Mouse (Mus musculus): ENCODE data around the gene Ugt3a2. TPM values are rescaled to one million over a fixed set of nuclear protein-coding genes. Genes with fewer than 3 reads are reported as not detected.

The Ugt3a2 gene
- polyA plus RNA-seq, 1 experiment from 2014 or later: 25.8 TPM

GRCm38 (mm10) chr15:9362801-9363200 lies 27.5 kb downstream of the Ugt3a2 start:
- H3K4me3 ChIP-seq (replicated peaks; ENCODE audit: low read depth, low read length): no peak overlapping the region
- H3K27me3 ChIP-seq (ENCODE audit: insufficient read depth, low read length): no peaks in the 10 kb centered on the region
- no peak overlapping the region for H3K9ac ChIP-seq (ENCODE audit: low read depth, low read length)
- no peaks in the 10 kb centered on the region for H3K9me3 ChIP-seq (replicated peaks; ENCODE audit: low read length)
- no peak overlapping the region for H3K27ac ChIP-seq
- no peak for ATAC-seq (replicated peaks; ENCODE audit: low FRiP score, low read depth)
- H3K4me2 ChIP-seq (ENCODE audit: low read length): no peak overlapping the region
- DNase-seq (ENCODE audit: low spot score): no peak
- TF ChIP-seq CTCF (IDR thresholded peaks at IDR 0.05; ENCODE audit: low read depth): peak; percentile 19; the same call in 1 of the 2 replicates
- H3K36me3 ChIP-seq (ENCODE audit: insufficient read depth, low read length): no peaks in the 10 kb centered on the region
- H3K4me1 ChIP-seq (replicated peaks; ENCODE audit: insufficient read depth, low read length): no peaks in the 10 kb centered on the region
- 61% methylated on average over 2 of the region's 2 CpGs for WGBS

GRCm38 (mm10) chr15:9368774-9369173 lies 33.4 kb downstream of the Ugt3a2 start:
- Histone ChIP-seq H3K4me2 (ENCODE audit: low read length) (no peak overlapping the region), H3K36me3 (ENCODE audit: insufficient read depth, low read length) (no peaks in the 10 kb centered on the region), H3K27me3 (ENCODE audit: insufficient read depth, low read length) (no peaks in the 10 kb centered on the region), H3K4me3 (replicated peaks; ENCODE audit: low read depth, low read length) (no peak overlapping the region), H3K9me3 (replicated peaks; ENCODE audit: low read length) (no peaks in the 10 kb centered on the region), H3K27ac (no peak overlapping the region), H3K9ac (ENCODE audit: low read depth, low read length) (no peak overlapping the region), H3K4me1 (replicated peaks; ENCODE audit: insufficient read depth, low read length) (no peaks in the 10 kb centered on the region)
- DNase-seq (ENCODE audit: low spot score) (no peak), ATAC-seq (replicated peaks; ENCODE audit: low FRiP score, low read depth) (no peak)
- 92% methylated on average over 3 of the region's 3 CpGs for WGBS
- TF ChIP-seq CTCF (IDR thresholded peaks at IDR 0.05; ENCODE audit: low read depth): no peak

- H3K27ac ChIP-seq: no peak overlapping the region
- no peak overlapping the region for H3K4me2 ChIP-seq (ENCODE audit: low read length)
- no peaks in the 10 kb centered on the region for H3K27me3 ChIP-seq (ENCODE audit: insufficient read depth, low read length)
- TF ChIP-seq CTCF (IDR thresholded peaks at IDR 0.05; ENCODE audit: low read depth): no peak
- no peak overlapping the region for H3K4me3 ChIP-seq (replicated peaks; ENCODE audit: low read depth, low read length)
- no peak for ATAC-seq (replicated peaks; ENCODE audit: low FRiP score, low read depth)
- no peaks in the 10 kb centered on the region for H3K36me3 ChIP-seq (ENCODE audit: insufficient read depth, low read length)
- H3K9me3 ChIP-seq (replicated peaks; ENCODE audit: low read length): no peaks in the 10 kb centered on the region
- no peak for DNase-seq (ENCODE audit: low spot score)
- H3K9ac ChIP-seq (ENCODE audit: low read depth, low read length): no peak overlapping the region
- WGBS: 86% methylated on average over 7 of the region's 7 CpGs
- H3K4me1 ChIP-seq (replicated peaks; ENCODE audit: insufficient read depth, low read length): no peaks in the 10 kb centered on the region
These were observed 40.9 kb downstream of the Ugt3a2 start for GRCm38 (mm10) chr15:9376281-9376680.

GRCm38 (mm10) chr15:9409475-9409874 lies 74.1 kb downstream of the Ugt3a2 start:
- no peak for DNase-seq (ENCODE audit: low spot score)
- 90% methylated on average over 3 of the region's 3 CpGs for WGBS

More at GRCm38 (mm10) chr15:9409475-9409874, 74.1 kb downstream of the Ugt3a2 start:
- no peak overlapping the region for H3K4me3 ChIP-seq (replicated peaks; ENCODE audit: low read depth, low read length)
- no peak overlapping the region for H3K9ac ChIP-seq (ENCODE audit: low read depth, low read length)
- ATAC-seq (replicated peaks; ENCODE audit: low FRiP score, low read depth): no peak
- no peak overlapping the region for H3K4me2 ChIP-seq (ENCODE audit: low read length)
- no peak overlapping the region for H3K27ac ChIP-seq
- no peaks in the 10 kb centered on the region for H3K27me3 ChIP-seq (ENCODE audit: insufficient read depth, low read length)
- TF ChIP-seq CTCF (IDR thresholded peaks at IDR 0.05; ENCODE audit: low read depth): no peak
- no peaks in the 10 kb centered on the region for H3K4me1 ChIP-seq (replicated peaks; ENCODE audit: insufficient read depth, low read length)
- H3K9me3 ChIP-seq (replicated peaks; ENCODE audit: low read length): no peaks in the 10 kb centered on the region
- H3K36me3 ChIP-seq (ENCODE audit: insufficient read depth, low read length): no peaks in the 10 kb centered on the region

Other genes starting within 250 kb of the Ugt3a2 start
- 3.7 and 3.9 TPM in 2 replicates for gene Lmbrd2, start 195.0 kb upstream of the Ugt3a2 start, polyA plus RNA-seq (2015; fragmentation: Nextera tagmentation; extraction: Ambion mirVana)
- 29.0 and 32.1 TPM in 2 replicates for gene Skp2, start 180.1 kb upstream of the Ugt3a2 start, polyA plus RNA-seq (2015; fragmentation: Nextera tagmentation; extraction: Ambion mirVana)
- 3.5 and 5.0 TPM in 2 replicates for gene Ugt3a1, start 58.7 kb upstream of the Ugt3a2 start, polyA plus RNA-seq (2015; fragmentation: Nextera tagmentation; extraction: Ambion mirVana)
- gene Capsl, start 100.5 kb downstream of the Ugt3a2 start, polyA plus RNA-seq (2015; fragmentation: Nextera tagmentation; extraction: Ambion mirVana): 3.2 and 3.8 TPM in 2 replicates
- gene Il7r, start 194.6 kb downstream of the Ugt3a2 start, polyA plus RNA-seq (2015; fragmentation: Nextera tagmentation; extraction: Ambion mirVana): 0.13 TPM in 1 of 2 replicates, not detected in the other